Mouse (Mus musculus): ENCODE measurements around the gene Hrnr. TPM values are rescaled to one million over a fixed set of nuclear protein-coding genes. Genes with fewer than 3 reads are reported as not detected.

Hrnr gene
- polyA plus RNA-seq (2012; rRNA removed) = 3.0 TPM in 1 of 2 replicates, not detected in the other

DNA sequence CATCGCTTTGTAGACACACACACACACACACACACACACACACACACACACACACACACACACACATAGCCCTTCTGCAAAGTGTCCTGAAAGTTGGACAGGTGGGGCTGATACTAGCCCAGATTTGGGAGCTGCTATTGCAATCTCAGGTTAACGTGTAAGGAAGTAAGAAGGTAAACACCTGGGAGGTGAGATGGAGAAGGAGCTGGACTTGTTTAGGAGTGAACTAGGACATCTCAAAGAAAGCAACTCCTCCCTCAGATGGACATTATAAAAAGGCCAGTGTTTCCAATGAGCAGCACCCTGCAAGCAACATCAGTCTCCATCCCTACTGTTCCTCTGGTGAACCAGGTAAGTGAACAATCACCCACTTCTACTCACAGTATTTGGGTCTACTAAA lies at the start of gene Hrnr:
Gene Hrnr, plus strand, starts transcription at position 301 of the 400 bp plus-strand sequence.
- TF ChIP-seq CTCF (IDR thresholded peaks at IDR 0.05; ENCODE audit: insufficient read depth, low read length) (no peak), POLR2A (IDR thresholded peaks at IDR 0.05; ENCODE audit: borderline replicate concordance, extremely low read depth, low read depth, low read length) (no peak)
- DNase-seq = no peak
- WGBS = 56% methylated on average over 2 of the region's 2 CpGs
- H3K4me1 ChIP-seq (ENCODE audit: control insufficient read depth, insufficient read depth, low read length) = no peaks in the 10 kb centered on the region
- no peak within 1 kb of the TSS for H3K4me3 ChIP-seq (replicated peaks; ENCODE audit: extremely low read depth, low read depth, low read length)

DNA sequence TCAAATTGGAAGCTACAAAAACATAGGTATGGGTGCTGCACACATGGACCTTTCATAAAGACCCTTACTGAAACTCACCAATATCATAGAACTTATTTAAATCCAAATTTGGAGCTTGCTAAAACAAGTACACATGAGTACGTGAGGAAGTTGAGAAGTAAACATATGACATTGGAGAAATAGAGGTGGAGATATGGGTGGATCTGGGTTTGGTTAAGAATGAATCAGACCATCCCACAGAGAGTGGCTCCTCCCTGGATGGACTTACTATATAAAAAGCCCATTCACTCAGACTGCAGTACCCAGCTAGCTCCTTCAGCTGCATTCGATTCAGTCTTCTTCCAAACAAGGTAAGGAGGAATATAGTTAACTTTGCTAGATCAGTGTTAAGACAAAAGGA lies 46.3 kb upstream of the Hrnr start, which contains the start of gene Flg:
Gene Flg, plus strand, starts transcription at position 301 of the 400 bp plus-strand sequence.
- Histone ChIP-seq H3K4me1 (ENCODE audit: control insufficient read depth, insufficient read depth, low read length) (no peaks in the 10 kb centered on the region), H3K4me3 (replicated peaks; ENCODE audit: extremely low read depth, low read depth, low read length) (no peak within 1 kb of the TSS)
- no peak for DNase-seq
- TF ChIP-seq POLR2A (IDR thresholded peaks at IDR 0.05; ENCODE audit: borderline replicate concordance, extremely low read depth, low read depth, low read length) (no peak), CTCF (IDR thresholded peaks at IDR 0.05; ENCODE audit: insufficient read depth, low read length) (no peak)
- WGBS = 75% methylated on average over 2 of the region's 2 CpGs

DNA sequence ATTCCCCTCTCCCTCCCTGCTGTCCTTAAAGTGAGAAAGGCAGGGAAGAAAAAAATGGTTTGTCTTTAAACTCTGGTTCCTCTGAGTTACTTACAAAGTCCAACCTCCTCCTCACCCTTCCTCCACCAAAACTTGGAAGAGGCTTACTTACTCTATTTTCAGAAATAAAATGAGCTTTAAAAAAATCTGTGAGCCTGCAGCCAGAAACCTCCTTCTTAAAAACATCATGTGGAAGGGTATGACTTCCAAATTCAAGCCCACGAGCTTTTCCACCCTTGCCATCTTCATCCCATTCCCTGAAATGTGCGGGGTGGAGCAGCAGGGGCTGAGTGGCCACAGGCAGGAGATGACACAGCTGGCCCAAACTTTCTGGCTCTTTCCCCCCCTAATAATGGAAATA lies 22.0 kb upstream of the Hrnr start:
- no peak for TF ChIP-seq POLR2A (IDR thresholded peaks at IDR 0.05; ENCODE audit: borderline replicate concordance, extremely low read depth, low read depth, low read length)
- WGBS = 68% methylated on average over 2 of the region's 2 CpGs
- Histone ChIP-seq H3K4me3 (replicated peaks; ENCODE audit: extremely low read depth, low read depth, low read length) (no peak overlapping the region), H3K4me1 (ENCODE audit: control insufficient read depth, insufficient read depth, low read length) (no peaks in the 10 kb centered on the region)
- no peak for DNase-seq

DNA sequence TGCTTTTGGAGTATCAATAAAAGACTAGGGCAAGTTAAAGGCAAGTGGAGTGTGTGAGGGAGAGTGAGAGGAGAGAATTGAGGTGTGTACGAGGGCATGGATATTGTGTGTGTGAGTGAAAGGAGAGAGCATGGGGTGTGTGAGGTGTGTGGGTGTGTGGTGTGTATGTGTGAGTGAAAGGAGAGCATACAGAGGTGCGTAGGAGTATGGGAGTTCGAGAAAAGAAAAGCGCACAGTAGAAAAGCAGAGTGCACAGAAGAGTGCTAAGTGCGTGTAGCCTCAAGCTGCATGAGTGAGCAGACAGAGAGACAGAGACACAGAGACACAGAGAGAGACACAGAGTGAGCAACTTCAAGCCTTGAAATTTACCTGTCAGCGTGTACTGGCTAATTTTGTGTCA lies 19.7 kb upstream of the Hrnr start:
- H3K4me1 ChIP-seq (ENCODE audit: control insufficient read depth, insufficient read depth, low read length) = no peaks in the 10 kb centered on the region
- WGBS = 76% methylated on average over 6 of the region's 6 CpGs
- no peak for TF ChIP-seq POLR2A (IDR thresholded peaks at IDR 0.05; ENCODE audit: borderline replicate concordance, extremely low read depth, low read depth, low read length)
- TF ChIP-seq CTCF (IDR thresholded peaks at IDR 0.05; ENCODE audit: insufficient read depth, low read length) = no peak
- no peak for DNase-seq
- H3K4me3 ChIP-seq (replicated peaks; ENCODE audit: extremely low read depth, low read depth, low read length) = no peak overlapping the region

DNA sequence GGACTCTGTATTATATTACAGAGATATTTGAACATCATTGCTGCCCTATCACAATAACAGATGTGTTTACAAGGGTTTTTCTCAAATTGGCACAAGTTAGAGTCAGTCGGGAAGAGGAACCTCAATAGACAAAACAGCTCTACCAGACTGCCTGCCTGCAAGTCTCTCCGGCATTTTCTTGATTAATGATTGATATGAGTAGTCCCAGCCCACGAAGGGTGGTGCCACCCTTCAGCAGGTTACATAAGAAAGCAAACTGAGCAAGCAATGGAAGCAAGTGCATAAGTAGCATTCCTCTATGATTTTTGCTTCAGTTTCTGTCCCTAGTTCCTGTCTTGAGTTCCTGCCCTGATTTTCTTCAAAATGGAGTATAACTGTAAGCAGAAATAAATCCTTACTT lies 17.7 kb upstream of the Hrnr start:
- TF ChIP-seq CTCF (IDR thresholded peaks at IDR 0.05; ENCODE audit: insufficient read depth, low read length) = no peak
- no peak for TF ChIP-seq POLR2A (IDR thresholded peaks at IDR 0.05; ENCODE audit: borderline replicate concordance, extremely low read depth, low read depth, low read length)
- Histone ChIP-seq H3K4me1 (ENCODE audit: control insufficient read depth, insufficient read depth, low read length) (no peaks in the 10 kb centered on the region), H3K4me3 (replicated peaks; ENCODE audit: extremely low read depth, low read depth, low read length) (no peak overlapping the region)
- no peak for DNase-seq
- 55% methylated on average over 3 of the region's 3 CpGs for WGBS

DNA sequence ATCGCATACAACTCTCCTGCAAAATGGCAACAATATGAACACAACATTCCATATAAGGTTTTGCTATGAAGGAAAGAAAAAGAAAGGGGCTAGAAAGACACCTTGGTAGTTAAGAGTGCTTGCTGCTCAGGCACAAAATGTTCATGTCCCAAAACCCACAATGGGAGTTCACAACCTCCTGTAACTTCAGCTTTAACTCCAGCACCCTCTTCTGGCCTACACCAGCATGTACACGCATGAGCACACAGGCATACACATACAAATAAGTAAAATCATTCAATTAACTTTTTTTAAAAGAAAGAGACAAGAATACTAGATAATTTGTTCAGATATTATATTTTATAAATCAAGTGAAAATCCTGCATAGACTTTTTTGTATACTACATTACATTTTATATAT lies 13.4 kb upstream of the Hrnr start:
- 73% methylated on average over 2 of the region's 2 CpGs for WGBS
- Histone ChIP-seq H3K4me3 (replicated peaks; ENCODE audit: extremely low read depth, low read depth, low read length) (no peak overlapping the region), H3K4me1 (ENCODE audit: control insufficient read depth, insufficient read depth, low read length) (no peaks in the 10 kb centered on the region)
- TF ChIP-seq POLR2A (IDR thresholded peaks at IDR 0.05; ENCODE audit: borderline replicate concordance, extremely low read depth, low read depth, low read length) (no peak), CTCF (IDR thresholded peaks at IDR 0.05; ENCODE audit: insufficient read depth, low read length) (no peak)
- no peak for DNase-seq

DNA sequence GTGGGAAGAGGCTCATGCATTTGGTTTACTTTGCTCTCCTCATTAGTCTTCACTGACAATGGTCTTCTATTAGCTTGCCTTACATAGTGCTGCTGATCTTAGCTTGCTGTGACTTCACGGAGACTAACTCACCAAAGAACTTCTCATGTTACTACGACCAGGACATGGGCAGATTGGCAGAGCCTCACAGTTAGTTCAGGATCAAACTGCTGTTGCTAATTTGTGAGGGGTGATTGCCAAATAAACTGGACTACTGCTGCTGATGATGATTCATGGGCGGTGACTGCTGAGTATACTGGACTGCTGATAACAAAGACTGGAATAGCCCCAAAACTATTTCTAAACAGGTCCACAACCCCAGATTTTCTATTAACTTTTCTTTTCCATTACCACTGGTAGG lies 8.2 kb upstream of the Hrnr start:
- TF ChIP-seq CTCF (IDR thresholded peaks at IDR 0.05; ENCODE audit: insufficient read depth, low read length) = no peak
- TF ChIP-seq POLR2A (IDR thresholded peaks at IDR 0.05; ENCODE audit: borderline replicate concordance, extremely low read depth, low read depth, low read length) = no peak
- Histone ChIP-seq H3K4me3 (replicated peaks; ENCODE audit: extremely low read depth, low read depth, low read length) (no peak overlapping the region), H3K4me1 (ENCODE audit: control insufficient read depth, insufficient read depth, low read length) (no peaks in the 10 kb centered on the region)
- WGBS = 54% methylated on average over 3 of the region's 3 CpGs
- DNase-seq = no peak

DNA sequence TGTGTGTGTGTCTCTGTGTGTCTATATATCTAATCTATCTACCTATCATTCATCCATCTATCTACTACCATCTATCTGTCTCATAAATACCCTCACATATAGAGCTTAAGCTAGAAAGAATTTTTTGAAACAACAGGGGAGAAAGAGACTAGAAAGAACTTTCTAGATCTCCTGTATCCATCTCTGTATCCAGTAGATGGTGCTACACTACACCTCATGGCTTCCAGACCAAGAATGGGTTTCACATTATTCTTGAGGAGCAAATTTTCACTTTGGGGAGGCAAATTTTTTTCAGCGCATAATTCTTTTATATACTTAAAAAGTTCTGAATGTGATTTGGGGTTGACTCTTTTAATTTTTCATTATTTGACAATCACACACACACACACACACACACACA lies 5.2 kb upstream of the Hrnr start:
- H3K4me1 ChIP-seq (ENCODE audit: control insufficient read depth, insufficient read depth, low read length) = no peaks in the 10 kb centered on the region
- no peak for DNase-seq
- H3K4me3 ChIP-seq (replicated peaks; ENCODE audit: extremely low read depth, low read depth, low read length) = no peak overlapping the region
- WGBS = 81% methylated on average over 1 of the region's 1 CpGs
- TF ChIP-seq CTCF (IDR thresholded peaks at IDR 0.05; ENCODE audit: insufficient read depth, low read length) (no peak), POLR2A (IDR thresholded peaks at IDR 0.05; ENCODE audit: borderline replicate concordance, extremely low read depth, low read depth, low read length) (no peak)

DNA sequence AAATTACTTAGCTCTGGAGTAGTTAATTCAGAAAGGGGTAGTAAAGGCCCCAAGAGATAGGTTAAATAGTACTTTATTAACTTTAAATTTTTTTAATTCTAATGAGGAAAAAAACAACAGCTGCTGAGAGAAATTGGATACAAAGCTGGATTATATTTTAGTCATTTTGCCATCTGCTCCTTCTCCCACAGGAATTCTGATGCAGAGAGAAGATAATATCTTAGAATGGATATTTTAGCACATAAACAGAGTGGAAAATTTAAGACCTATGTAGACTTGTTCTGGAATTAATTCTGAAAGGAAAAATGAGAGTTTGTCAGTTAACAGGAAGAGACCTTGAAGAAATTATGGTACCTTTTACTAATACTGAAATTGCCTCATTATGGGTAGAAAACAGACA lies 18.2 kb downstream of the Hrnr start:
- no peak overlapping the region for H3K4me3 ChIP-seq (replicated peaks; ENCODE audit: extremely low read depth, low read depth, low read length)
- TF ChIP-seq POLR2A (IDR thresholded peaks at IDR 0.05; ENCODE audit: borderline replicate concordance, extremely low read depth, low read depth, low read length) = no peak
- TF ChIP-seq CTCF (IDR thresholded peaks at IDR 0.05; ENCODE audit: insufficient read depth, low read length) = no peak
- no peak for DNase-seq
- H3K4me1 ChIP-seq (ENCODE audit: control insufficient read depth, insufficient read depth, low read length) = no peaks in the 10 kb centered on the region

DNA sequence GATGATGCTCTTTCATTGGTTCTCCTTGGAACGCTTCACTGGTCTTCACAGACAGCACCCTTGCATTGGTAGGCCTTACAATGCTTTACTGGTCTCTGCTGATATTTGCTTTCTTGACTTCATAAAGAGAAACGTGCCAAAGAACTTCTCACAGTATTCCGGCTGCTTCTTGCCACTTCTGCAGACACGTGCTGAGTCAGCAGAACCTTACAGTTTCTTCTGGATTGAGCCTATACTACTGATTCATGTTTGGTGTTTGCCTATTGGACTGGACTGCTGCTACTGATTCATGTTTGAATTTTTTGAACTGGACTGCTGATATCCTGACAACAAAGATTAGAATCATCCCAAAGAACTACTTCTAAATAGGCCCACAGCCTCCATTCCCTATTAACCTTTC lies 20.5 kb downstream of the Hrnr start:
- H3K4me1 ChIP-seq (ENCODE audit: control insufficient read depth, insufficient read depth, low read length) = no peaks in the 10 kb centered on the region
- WGBS = 82% methylated on average over 4 of the region's 4 CpGs
- TF ChIP-seq CTCF (IDR thresholded peaks at IDR 0.05; ENCODE audit: insufficient read depth, low read length) = no peak
- TF ChIP-seq POLR2A (IDR thresholded peaks at IDR 0.05; ENCODE audit: borderline replicate concordance, extremely low read depth, low read depth, low read length) = no peak
- DNase-seq = no peak
- no peak overlapping the region for H3K4me3 ChIP-seq (replicated peaks; ENCODE audit: extremely low read depth, low read depth, low read length)

DNA sequence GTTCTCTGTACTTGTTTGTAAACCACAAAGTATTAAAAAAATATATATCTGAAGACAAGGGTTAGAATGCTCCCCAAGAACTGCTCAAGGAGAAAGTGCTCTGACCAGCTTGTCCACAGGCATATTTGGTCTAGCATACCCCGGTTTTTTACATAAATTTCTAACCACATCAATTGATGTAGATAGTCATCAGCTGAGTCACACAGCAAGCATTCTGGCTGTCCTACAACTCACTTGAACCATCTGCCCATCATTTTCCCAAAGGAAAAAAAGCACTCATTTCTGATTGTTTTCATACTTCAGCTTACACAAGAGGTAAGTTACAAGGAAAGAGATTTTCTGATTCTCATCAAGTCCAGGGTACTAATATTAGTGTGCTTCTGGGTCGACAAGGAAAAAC lies 27.3 kb downstream of the Hrnr start:
- WGBS = 58% methylated on average over 2 of the region's 2 CpGs
- H3K4me1 ChIP-seq (ENCODE audit: control insufficient read depth, insufficient read depth, low read length) = no peaks in the 10 kb centered on the region
- no peak overlapping the region for H3K4me3 ChIP-seq (replicated peaks; ENCODE audit: extremely low read depth, low read depth, low read length)
- no peak for TF ChIP-seq CTCF (IDR thresholded peaks at IDR 0.05; ENCODE audit: insufficient read depth, low read length)
- DNase-seq = no peak
